Mouse (Mus musculus) adrenal gland, postnatal 36 days (tissue): Measurements from ENCODE around the gene Tdgf1. TPM values are rescaled to one million over a fixed set of nuclear protein-coding genes. Genes with fewer than 3 reads are reported as not detected.
A peak's percentile ranks its signal among the peaks of the same experiment; 100 is the strongest.

Source experiments
- DNase-seq, 2 experiments: peaks; one replicate each; pipeline ENCODE4 v3.0.0; 2021; ENCODE audit warnings: mixed read lengths in 1 of 2
- long read RNA-seq, 2 experiments: library from polyadenylated mRNA; stranded (forward); transcript quantifications; one replicate each; pipeline ENCODE4 v2.0.0; 2021; ENCODE audit warnings: borderline sequencing depth in 2 of 2
- total RNA-seq, 2 experiments: library from RNA; stranded (reverse); gene quantifications; 2 replicates each; pipeline ENCODE4 v1.2.3; 2021

Gene Tdgf1
- not detected for total RNA-seq
- long read RNA-seq, experiment 1 = 0 reads
- long read RNA-seq, experiment 2 = 0 reads

DNA sequence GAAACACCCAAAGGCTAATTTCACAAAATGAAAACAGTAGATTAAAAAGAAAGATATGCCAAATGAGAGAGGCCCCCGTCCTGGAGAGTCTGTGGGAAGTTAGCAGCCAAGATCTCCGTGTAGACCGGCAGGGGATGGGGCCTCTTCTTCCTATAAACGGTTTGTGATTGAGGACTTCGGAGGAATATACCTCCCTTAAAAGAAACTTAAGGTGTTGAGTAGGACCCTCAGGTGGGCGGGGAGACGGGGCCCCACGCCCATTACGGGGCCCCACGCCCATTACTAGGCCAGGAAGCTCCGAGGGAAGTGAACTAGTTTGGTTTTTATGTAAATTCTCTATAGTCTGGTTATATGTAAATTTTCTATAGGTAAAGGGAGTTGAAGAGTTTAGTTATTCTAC, at the start of gene Tdgf1:
Gene Tdgf1 (minus strand): TSS at position 233 of the 400 bp plus-strand sequence.
- no peak for DNase-seq

DNA sequence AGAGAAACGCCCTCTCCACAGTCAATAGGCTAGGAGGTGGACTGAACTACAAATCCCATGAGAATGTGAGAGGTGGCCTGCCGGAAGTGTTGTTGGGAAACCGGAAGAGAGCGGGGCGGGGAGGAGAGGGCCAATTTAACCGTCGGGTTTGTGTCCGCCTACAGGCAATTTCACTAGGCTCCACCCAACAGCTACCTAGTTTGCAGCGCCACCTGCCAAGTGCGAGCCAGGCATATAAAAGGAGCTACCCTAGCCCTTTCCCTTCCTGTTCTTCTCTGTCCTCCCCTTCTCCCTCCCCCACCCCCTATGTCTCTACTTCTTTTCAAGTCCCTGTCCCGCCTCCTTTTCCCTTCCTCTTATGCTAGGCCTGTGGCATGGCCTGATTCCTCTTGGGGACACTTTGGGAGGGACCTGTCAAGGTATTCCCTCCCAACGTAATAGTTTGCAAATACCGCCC, 48.8 kb upstream of the Tdgf1 start:
- peak; percentile 83 to 85 for DNase-seq

DNA sequence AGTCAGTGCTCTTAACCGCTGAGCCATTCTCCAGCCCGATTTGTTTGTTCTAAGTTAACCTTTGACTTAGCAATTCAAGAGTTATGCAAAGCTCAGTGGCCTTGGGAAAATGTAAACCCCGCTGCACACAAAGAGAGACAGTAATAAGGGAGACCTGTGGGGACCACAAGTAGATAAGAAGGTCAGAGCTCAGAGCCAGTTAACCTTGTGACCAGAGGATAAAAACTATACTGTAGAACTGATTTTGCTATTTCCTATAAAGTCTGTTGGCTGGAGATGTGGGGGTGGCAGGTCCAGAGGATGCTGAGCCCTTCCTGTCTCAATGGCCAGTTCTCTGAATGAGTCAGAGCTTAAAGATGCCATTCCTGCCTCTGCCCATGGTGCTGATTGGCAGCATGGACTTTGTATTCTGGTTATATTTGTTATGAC, 47.3 kb upstream of the Tdgf1 start:
- peak; percentile 28 to 30 for DNase-seq

DNA sequence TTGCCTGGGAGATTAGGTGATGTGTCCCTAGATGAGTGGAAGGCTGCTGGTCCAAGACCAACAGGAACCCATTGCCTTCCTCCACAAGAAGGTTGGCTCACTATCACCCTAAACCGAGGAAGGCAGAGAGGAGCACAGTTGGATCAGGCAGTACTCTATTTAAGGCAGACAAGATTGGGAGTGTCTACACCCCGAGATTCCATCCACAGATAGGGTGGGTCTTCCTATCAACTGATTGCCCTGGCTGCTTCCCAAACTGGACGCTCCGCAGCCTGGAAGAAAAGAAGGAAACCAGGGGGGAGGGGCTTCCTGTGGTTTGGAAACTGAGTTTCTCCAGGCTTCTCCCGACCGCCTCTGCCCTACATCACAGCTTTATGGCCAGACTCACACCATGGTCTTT, 44.2 kb upstream of the Tdgf1 start, which contains the start of gene Rtp3:
Gene Rtp3 (minus strand): TSS at position 380 of the 400 bp plus-strand sequence.
- peak; percentile 33 to 66 for DNase-seq

DNA sequence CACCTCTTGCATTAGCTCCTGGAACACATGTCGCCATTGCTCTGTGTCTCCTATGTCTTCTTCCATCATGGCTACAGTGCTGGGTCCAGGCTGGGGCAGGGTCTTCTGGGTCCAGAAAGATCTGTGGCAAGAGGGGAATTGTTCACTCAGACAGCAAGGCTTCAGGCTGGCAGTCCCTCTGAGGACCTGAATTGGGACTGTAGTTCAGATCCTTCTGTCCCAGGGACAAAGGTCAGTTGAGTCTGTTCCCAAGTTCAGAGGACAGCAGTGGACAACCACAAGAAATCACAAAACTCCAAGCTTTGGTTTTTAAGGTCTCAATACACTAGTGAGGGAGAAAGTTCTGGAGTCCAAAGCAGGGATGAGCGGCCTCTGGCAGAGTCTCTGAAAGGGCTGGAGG, 43.6 kb upstream of the Tdgf1 start:
- DNase-seq = no peak

DNA sequence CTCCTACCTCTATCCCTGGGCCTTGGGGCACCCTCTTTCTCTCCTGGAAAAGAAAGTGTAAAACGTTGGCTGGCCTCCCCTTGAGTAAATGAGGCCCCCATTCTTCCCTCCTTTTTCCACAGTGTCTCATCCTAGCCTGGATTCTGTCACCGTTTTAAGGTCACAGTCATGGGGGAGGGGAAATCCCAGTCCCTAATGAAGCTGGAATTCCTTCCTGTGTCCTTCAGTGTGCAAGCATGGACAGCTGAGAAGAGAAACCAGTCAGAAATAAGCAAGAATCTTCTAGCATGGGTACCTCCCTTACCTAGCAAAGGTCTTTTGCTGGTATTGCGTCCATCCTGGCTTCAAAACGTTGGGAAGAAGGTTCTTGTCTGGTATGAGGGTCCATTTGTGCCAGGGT, 43.2 kb upstream of the Tdgf1 start:
- DNase-seq = no peak

DNA sequence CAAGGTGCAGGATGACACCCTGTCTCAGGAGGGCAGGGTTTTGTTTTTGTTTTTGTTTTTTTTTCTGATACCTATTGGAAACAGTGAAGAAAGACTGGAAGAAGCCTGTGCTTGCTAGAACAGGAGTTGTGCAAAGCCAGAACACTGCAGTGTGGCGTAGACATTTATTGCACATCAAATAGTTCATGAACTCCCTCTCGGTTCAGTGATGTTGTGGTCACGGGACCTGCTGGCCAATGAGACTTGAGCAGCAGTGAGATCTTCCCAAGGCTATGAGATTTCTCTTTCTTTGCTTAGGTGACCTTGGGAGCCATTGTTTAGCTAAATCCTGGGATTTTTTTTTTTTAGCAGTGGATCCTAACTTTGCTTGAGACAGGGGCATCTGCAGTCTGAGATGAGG, 42.1 kb upstream of the Tdgf1 start:
- no peak for DNase-seq

DNA sequence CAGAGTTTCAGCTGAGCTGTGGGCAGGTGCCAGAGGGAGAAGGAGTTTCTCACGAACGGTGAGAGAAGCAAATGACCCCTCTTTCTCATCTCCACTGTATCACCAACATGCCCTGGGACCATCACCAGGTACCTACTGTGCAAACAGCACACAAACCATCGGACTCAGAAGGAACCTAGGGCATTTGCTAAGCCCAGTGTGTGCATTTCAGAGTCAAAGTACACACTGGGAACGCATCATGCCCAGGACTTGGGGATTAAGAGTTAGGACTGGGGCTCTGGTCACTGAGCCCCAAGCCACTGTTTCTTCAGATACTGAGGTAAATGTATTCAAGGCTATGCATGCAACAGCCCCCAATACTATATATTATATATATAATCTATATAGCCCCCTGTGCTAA, 41.4 kb upstream of the Tdgf1 start:
- no peak for DNase-seq

DNA sequence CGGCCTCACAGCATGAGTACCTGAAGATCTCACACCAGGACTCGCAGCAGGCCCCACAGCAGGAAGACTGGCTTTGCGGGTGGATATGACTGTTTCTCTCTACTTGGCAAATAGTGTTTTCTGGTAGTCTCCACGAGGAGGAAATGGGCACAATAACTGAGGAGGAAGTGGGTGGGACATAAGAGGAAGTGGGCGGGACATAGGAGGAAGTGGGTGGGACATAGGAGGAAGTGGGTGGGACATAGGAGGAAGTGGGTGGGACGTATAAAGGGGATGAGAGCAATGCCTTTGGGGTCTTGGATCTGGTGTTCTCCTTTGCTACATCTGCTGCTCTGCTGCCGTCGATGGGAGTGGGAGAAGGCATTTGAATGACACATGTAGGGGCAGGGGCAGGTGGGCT, 40.0 kb upstream of the Tdgf1 start:
- DNase-seq = no peak

DNA sequence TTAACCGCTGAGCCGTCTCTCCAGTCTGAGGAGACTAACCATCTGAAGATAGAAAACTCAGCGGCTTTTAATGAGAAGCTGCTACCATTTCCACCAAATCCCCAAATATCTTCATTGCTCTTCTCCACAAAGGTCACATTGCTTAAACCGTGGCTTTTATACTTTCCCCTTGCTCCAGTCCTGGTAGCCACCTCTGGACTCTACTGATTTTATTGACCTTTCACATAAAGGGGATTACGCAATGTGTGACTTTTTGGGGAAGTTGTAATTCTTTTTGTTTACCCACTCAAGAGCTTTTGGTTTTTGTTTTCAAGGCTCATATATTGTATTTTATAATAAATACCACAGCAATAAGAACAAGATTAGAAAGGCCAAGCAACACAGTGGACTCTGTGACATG, 39.6 kb upstream of the Tdgf1 start:
- DNase-seq = no peak

DNA sequence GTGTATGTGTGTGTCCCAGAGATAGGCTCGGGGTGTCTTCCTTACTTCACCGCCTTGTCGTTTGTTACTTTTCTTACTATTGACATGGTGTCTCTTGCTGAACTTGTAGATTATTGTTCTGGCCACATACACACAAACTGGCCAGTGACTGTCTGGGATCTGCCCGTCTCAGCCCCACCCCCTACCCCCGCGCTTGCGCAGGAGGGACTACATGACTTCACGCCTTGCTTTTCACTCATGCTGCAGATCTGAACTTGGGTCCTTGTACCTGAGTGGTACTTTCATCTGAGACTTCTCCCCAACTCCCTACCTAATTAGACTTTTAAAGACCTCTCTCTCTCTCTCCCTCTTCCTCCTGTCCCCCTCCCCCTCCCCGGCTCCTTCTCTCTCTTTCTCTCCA, 38.1 kb upstream of the Tdgf1 start:
- DNase-seq = no peak

DNA sequence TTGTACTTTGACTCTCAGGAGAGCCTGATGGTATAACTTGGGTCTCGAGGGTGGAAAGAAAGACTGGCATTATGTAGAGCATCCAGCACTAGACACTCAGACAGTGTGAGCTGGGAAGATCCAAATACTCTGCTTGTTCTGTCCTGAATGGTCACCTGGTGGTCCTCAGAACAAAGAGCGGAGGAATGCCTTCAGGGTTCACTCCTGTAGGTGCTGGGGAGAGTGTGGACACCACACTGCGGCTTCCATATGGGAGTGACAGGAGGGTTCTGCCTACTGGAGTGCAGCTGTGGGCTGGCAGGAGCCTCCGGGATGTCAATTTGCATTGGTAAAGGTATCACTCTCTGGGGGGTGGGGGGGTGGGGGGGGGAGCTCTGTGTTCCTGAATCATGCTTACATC, 36.4 kb upstream of the Tdgf1 start:
- DNase-seq = no peak

DNA sequence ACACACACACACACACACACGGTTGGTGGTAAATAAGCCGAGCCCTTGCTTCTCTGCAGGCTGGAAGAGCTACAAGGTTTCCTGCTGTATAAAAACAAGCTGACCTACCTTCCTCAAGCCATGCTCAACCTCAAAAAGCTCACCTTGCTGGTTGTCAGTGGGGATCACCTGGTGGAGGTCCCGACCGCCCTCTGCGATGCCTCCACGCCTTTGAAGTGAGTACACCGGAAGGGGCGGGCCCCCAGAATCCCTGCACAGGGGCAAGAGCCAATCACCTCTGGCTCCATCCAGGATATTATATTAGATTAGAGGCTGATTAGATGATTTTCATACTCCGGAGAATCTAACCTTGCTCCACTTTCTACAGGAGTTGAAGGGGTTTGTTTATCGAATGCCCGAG, 33.5 kb upstream of the Tdgf1 start:
- no peak for DNase-seq

DNA sequence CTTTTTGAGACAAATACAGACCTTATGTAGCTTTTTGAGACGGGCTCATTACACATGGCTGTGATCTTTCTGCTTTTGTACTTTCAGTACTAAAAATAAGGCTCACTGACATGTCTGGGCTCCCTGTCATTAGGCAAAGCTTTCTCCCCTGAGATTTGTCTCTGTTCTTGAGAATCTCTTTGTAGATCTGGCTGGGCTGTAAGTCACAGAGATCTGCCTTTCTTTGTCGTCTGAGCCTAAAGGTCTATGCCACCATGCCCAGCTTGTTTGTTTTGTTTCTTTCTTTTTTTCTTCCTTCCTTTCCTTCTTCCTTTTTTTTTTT, 19.9 kb upstream of the Tdgf1 start:
- DNase-seq = no peak

DNA sequence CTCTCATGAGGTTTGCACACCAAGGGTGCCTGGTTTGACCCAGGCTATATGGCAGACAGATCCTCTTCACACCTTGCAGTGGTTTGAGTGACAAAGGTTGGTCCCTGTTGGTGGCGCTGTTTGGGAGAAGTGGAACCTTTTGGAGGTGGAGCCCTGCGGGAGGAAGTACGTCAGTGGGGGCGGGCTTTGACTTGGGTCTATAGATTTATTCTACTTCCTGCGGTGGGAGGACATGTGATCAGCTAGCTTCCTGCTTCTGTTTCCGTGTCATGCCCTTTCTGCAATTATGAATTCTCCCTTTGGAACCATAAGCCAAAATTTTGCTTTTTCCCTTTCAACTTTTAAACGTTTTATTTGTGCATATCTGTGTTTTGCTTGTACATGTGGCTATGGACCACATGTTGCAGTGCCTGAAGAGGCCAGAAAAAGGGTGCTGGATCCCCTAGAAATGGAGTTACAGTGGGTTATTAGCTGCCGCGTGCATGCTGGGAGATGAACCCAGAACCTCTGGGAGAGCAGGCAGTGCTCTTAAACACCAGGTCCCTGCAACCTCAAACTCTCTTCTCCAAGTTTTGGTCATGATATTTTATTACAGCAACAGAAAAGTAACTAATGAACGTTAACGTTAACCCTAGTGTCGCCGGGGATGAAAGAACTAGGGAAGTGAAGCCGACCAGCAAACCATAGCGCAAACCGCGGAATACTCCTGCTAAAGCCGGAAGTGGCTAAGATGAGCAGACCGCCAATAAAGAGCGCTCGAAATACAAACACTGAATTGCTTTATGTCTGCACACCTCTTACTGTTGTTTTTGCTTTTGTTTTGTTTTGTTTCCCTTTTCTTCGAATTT, 19.3 kb upstream of the Tdgf1 start:
- no peak for DNase-seq

DNA sequence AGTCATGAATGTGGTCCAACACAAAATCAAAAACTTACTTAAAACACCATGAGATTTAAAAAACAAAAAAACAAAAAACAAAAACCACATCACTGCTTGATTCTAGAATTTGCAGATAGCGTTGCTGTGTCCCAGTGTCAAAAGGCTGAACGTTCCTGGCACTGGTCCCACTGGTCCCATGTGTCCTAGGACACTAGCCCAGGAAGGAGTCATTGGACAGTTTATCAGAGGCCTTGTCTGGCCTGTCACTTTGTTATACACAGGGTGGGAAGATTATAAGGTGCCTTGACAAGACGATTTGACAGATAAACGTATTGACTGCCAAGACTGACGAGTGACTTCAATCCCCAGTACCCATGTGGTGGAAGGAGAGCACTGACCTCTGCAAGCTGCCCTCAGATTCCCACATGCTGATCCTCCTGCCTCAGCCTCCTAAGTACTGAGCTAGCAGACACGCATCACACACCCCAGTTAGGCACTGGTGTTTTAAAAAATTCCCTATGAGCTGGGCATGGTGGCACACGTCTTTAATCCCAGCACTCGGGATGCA, 17.7 kb upstream of the Tdgf1 start:
- peak in 1 of 2 experiments; percentile 41 for DNase-seq

DNA sequence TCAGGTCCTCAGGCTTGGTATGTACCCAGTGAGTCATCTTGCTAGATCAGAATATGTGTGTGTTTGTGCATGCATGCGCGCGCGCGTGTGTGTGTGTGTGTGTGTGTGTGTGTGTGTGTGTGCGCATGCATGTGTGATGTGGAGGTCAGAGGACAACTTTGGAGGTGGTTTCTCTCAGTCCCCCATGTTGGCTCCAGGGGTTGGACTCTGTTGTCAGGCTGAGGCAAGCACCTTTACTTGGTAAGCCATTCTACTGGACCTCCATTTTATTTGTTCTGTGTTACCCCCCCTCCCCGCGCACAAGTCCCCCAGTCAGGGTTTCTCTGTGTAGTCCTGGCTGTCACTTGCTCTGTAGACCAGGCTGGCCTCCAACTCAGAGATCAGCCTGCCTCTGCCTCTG, 15.4 kb upstream of the Tdgf1 start:
- DNase-seq = no peak

DNA sequence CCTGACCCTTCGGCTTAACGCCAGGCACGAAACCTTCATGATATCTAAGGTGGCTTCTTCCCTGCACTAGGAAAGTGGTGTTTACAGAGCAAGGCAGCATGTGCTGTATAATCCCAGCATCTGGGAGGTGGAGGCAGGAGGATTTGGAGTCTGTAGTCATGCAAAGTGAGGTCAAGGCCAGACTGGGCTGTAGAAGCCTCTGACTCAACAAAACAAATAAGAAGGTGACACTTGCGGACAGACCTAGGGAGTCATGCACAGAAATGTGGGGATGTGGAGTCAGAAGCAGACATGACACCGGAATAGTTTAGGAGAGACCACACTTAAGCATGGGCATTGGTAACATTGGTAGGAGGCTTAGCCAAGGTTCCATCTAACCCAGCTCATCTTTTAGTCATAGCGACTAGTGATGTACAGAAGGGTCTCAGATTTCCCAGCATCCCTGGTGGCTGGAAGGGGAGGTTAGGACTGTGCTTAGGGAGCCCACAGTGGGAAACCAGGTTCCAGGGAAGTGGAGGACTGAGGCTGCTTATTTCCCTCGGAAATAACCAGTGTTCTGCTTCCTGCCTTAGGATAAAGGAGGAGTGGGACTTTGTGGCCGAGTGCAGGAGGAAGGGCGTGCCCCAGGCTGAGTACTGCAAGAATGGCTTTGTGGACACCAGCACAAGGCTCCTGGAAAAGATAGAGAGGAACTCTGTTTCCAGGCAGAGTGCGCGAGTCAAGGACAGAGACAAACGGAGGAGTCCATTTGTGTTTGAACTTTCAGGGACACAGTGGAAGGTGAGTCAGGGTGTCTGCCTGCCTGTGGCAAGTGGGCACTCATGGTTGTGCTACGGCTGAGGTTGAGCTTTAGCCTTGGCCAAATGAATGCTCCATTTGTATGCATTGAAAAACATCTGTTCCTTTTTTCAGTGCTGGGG, 14.5 kb upstream of the Tdgf1 start:
- peak; percentile 59 to 70 for DNase-seq

DNA sequence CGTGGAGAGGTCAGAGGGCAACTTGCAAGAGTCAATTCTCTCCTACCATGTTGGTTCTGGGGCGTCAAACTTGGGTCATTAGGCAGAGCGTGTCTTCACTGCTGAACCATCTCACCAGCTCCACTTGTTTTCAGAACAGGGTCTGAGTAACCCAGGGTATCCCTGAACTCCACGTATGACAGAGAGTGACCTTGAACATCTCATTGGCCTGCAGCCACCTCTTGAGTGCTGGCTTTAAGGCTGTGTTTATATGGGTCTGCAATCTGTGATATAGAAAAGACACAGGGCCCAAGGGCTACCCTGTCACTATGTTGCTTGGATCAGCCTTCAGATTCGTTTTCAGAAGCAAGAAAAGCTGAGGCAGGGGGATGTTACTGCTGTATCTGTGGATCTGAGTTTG, 13.7 kb upstream of the Tdgf1 start:
- peak in 1 of 2 experiments; percentile 36 for DNase-seq

DNA sequence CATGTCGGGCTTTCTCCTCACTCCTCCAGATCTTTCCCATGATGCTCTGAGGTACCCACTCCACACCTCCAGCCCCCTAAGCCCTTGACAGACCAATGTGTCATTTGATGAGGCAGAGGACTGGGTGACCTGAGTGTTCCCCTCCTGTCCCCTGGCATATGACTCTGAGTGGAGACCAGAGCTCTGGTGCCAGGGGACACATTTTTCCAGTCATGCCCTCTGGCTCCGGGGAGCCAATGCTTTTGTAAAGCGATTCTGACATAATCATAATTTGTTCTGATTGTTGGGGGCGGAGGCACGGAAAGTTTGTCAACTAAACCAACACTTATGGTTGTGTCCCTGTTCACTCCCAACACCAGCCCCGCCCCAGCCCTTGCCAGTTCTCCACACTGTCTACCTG, 10.0 kb upstream of the Tdgf1 start:
- no peak for DNase-seq

DNA sequence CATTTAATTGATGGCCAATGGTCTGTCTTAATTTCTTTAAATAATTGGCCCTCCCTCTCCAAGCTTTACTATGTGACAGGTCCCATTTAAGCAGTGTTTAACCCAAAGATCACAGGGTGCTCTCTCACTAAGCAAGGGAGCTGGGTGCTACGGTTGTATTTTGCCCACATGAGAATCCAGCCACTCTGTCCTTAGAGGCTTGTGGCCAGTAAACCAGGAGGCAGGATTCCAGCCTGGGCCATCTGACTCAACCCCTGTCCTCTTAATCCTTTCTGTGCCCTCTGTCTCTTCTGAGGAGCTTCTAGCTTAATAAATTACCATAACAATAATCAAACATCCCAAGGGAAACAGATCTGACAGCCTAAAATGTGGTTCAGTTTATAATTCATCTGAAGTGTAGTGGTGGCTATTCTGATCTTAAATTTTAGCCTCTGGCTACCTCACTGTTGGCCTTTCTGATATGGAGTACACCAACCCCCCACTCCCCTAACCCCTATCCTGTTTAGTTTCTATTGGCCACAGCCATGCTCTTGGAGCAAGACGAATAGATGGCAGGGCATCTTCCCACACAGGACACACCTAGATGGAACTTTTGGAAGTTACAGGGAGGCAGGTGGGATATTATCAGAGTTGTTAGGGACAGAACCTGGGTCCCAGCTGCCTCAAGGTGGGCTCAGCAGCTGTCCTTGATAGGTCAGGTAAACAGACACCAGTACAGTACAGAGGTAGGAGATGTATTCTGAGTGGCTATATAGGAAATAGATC, 8.9 kb upstream of the Tdgf1 start:
- DNase-seq = no peak
